Mouse (Mus musculus): Measurements from ENCODE around the gene Fars2. TPM values are rescaled to one million over a fixed set of nuclear protein-coding genes. Genes with fewer than 3 reads are reported as not detected.
A peak's percentile ranks its signal among the peaks of the same experiment; 100 is the strongest.

Fars2 gene
- total RNA-seq, 1 experiment from 2014 or later = 94.8 TPM

- DNase-seq = no peak
Measured at GRCm38 (mm10) chr13:36733566-36733965, 616.4 kb downstream of the Fars2 start.

- no peak for DNase-seq
Measured at GRCm38 (mm10) chr13:36733989-36734690, 616.9 kb downstream of the Fars2 start.

- no peak for DNase-seq
Measured at GRCm38 (mm10) chr13:36734731-36735571, 617.7 kb downstream of the Fars2 start, which contains the start of gene Nrn1. Nrn1 (minus strand) TSS chr13:36735131.

- peak; percentile 43 for DNase-seq
Measured at GRCm38 (mm10) chr13:36735901-36736618, 618.8 kb downstream of the Fars2 start.

- DNase-seq = no peak
Measured at GRCm38 (mm10) chr13:36736619-36736996, 619.4 kb downstream of the Fars2 start.

- no peak for DNase-seq
Measured at GRCm38 (mm10) chr13:36750056-36750455, 632.8 kb downstream of the Fars2 start.

- DNase-seq = no peak
Measured at GRCm38 (mm10) chr13:36751861-36752260, 634.6 kb downstream of the Fars2 start.

GRCm38 (mm10) chr13:36766801-36767200 is 649.6 kb downstream of the Fars2 start:
- DNase-seq = no peak

Other genes with a start within 250 kb of the Fars2 start
- gene Rpp40, start 211.1 kb upstream of the Fars2 start, total RNA-seq (2021) = 19.0 and 20.7 TPM in 2 replicates
- 0.38 and 0.43 TPM in 2 replicates for gene Ppp1r3g, start 158.6 kb upstream of the Fars2 start, total RNA-seq (2021)
- 20.7 and 22.9 TPM in 2 replicates for gene Lyrm4, start 114 bp downstream of the Fars2 start, total RNA-seq (2021)

All from adrenal gland, postnatal 25 days (tissue).